Mouse (Mus musculus) heart, postnatal 0 days (tissue): ENCODE measurements around the gene Vdr. TPM values are rescaled to one million over a fixed set of nuclear protein-coding genes. Genes with fewer than 3 reads are reported as not detected.
A peak's percentile ranks its signal among the peaks of the same experiment; 100 is the strongest.

Experiments
- ATAC-seq: fragments of 200-750 bp; cut with Nextera tagmentation; 2 replicates; pipeline ENCODE4 v1.8.0; 2017; ENCODE audit warnings: low read depth, moderate number of reproducible peaks, moderate library complexity; ENCODE audit not compliant: insufficient read depth
- DNase-seq: peaks from one replicate; pipeline ENCODE4 v3.0.0-alpha.2; 2016; ENCODE audit warnings: low spot score
- H3K27ac ChIP-seq: fragments of 300-500 bp; sonication (generic); 2 replicates; pipeline ENCODE4 v1.5.1; 2014; ENCODE audit warnings: low read depth, mild to moderate bottlenecking
- H3K27me3 ChIP-seq: fragments of 300-500 bp; sonication (generic); 2 replicates; pipeline ENCODE4 v1.6.1; 2014; ENCODE audit warnings: low read length, mixed read lengths; ENCODE audit not compliant: control insufficient read depth, insufficient read depth
- H3K36me3 ChIP-seq: fragments of 300-500 bp; sonication (generic); replicated peaks from 2 replicates; pipeline ENCODE4 v1.6.1; 2014; ENCODE audit warnings: low read length, mixed read lengths; ENCODE audit not compliant: control insufficient read depth, insufficient read depth
- H3K4me1 ChIP-seq: fragments of 300-500 bp; sonication (generic); 2 replicates; pipeline ENCODE4 v1.6.1; 2014; ENCODE audit warnings: antibody characterized with exemption; ENCODE audit not compliant: control insufficient read depth, insufficient read depth
- H3K4me2 ChIP-seq: fragments of 300-500 bp; sonication (generic); 2 replicates; pipeline ENCODE4 v1.6.1; 2014; ENCODE audit warnings: low read depth, mild to moderate bottlenecking, low read length, moderate library complexity
- H3K4me3 ChIP-seq: fragments of 300-500 bp; sonication (generic); 2 replicates; pipeline ENCODE4 v1.5.1; 2014; ENCODE audit warnings: low read depth, low read length
- H3K9ac ChIP-seq: fragments of 300-500 bp; sonication (generic); replicated peaks from 2 replicates; pipeline ENCODE4 v1.6.1; 2014; ENCODE audit warnings: low read depth, low read length, mixed read lengths
- H3K9me3 ChIP-seq: fragments of 300-500 bp; sonication (generic); replicated peaks from 2 replicates; pipeline ENCODE4 v1.6.1; 2016; ENCODE audit warnings: low read length; ENCODE audit not compliant: control insufficient read depth
- CTCF ChIP-seq: IDR thresholded peaks from 2 replicates; pipeline ENCODE4 v1.5.1; 2016; ENCODE audit warnings: antibody characterized with exemption, control low read depth, low read depth
- EP300 ChIP-seq: IDR thresholded peaks from 2 replicates; pipeline ENCODE4 v1.6.1; 2016; ENCODE audit warnings: antibody characterized with exemption, low read depth
- WGBS: fragments of 180-500 bp; shearing (Covaris S2); extraction: QIAGEN DNeasy Blood & Tissue Kit; methylation state at CpG from one replicate; pipeline ENCODE4 v1.1.7; 2014; 5-methylcytosine and 5-hydroxymethylcytosine counted together
- polyA plus RNA-seq: library from polyadenylated mRNA; unstranded; fragments of >200 nt; fragmentation: Nextera tagmentation; extraction: Ambion mirVana; gene quantifications from 2 replicates; pipeline ENCODE4 v1.2.1, GENCODE M21; 2015
- total RNA-seq: library from RNA; depleted of rRNA; stranded (reverse); fragments of >200 nt; gene quantifications from 2 replicates; pipeline ENCODE4 v1.2.3, GENCODE M21; 2014; ENCODE audit warnings: low replicate concordance

Gene Vdr
- total and polyA plus RNA-seq, 2 experiments from 2014 or later = 0.15 to 2.6 TPM

- H3K9ac ChIP-seq = no peak overlapping the region
- H3K9me3 ChIP-seq = no peaks in the 10 kb centered on the region
- H3K4me2 ChIP-seq = no peak overlapping the region
- DNase-seq (no peak), ATAC-seq (no peak)
- WGBS = 72% methylated on average over 9 of the region's 9 CpGs
- TF ChIP-seq EP300 (no peak), CTCF (no peak)
- peaks cover 7% of the 10 kb centered on the region; the same call in 1 of the 2 replicates for H3K4me1 ChIP-seq
- H3K4me3 ChIP-seq = no peak overlapping the region
- H3K36me3 ChIP-seq = no peaks in the 10 kb centered on the region
- 0 out of 2 replicates have a peak, but pooled peaks cover 4% of the 10 kb centered on the region for H3K27me3 ChIP-seq
- H3K27ac ChIP-seq = no peak overlapping the region
These were observed 30.0 kb downstream of the Vdr start for GRCm38 (mm10) chr15:97880441-97880840.

DNA sequence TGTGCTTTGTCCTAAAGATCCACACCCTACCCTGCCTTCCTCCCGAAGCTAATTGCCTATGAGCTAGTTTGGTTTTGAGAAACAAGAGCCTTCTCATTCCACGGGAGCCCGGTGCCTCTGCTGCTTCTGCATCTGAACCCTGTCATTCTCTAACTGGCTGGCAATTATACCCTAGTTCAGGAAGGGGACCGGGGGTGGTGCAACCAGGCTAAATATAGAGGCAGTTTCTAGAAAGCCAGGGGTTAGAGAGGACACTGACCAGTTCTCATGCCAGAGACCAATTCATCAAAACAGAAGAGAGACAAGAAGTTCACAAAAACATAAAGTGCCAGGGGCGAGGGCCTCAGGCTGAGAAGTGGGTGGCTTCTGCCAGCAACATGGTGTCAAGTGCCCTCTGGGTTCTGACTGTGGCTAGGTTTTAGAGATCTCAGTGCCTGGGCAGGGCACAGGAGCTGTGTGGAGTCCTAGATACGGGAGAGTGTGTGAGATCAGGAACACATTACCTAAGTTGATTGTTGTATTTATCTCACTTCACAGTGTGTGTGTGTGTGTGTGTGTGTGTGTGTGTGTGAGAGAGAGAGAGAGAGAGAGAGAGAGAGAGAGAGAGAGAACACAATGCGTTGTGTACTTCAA is 31.6 kb downstream of the Vdr start:
- Histone ChIP-seq H3K9me3 (no peaks in the 10 kb centered on the region), H3K27me3 (0 out of 2 replicates have a peak, but pooled peaks cover 4% of the 10 kb centered on the region), H3K9ac (no peak overlapping the region), H3K4me1 (peaks cover 7% of the 10 kb centered on the region; the same call in 1 of the 2 replicates), H3K36me3 (no peaks in the 10 kb centered on the region), H3K4me2 (no peak overlapping the region), H3K4me3 (no peak overlapping the region), H3K27ac (peak overlapping the region; percentile 81)
- peak; percentile 51 for DNase-seq
- WGBS = 28% methylated on average over 7 of the region's 7 CpGs
- peak; percentile 84 for ATAC-seq
- TF ChIP-seq EP300 (no peak), CTCF (no peak)

- no peak for ATAC-seq
- H3K9me3 ChIP-seq = no peaks in the 10 kb centered on the region
- H3K27ac ChIP-seq = no peak overlapping the region
- H3K4me1 ChIP-seq = peaks cover 7% of the 10 kb centered on the region; the same call in 1 of the 2 replicates
- 0 out of 2 replicates have a peak, but pooled peaks cover 4% of the 10 kb centered on the region for H3K27me3 ChIP-seq
- no peaks in the 10 kb centered on the region for H3K36me3 ChIP-seq
- H3K4me2 ChIP-seq = no peak overlapping the region
- H3K4me3 ChIP-seq = no peak overlapping the region
- no peak for DNase-seq
- no peak overlapping the region for H3K9ac ChIP-seq
- 80% methylated on average over 8 of the region's 8 CpGs for WGBS
- TF ChIP-seq EP300 = no peak
- TF ChIP-seq CTCF = no peak
These were observed 34.6 kb downstream of the Vdr start for GRCm38 (mm10) chr15:97875784-97876183.

DNA sequence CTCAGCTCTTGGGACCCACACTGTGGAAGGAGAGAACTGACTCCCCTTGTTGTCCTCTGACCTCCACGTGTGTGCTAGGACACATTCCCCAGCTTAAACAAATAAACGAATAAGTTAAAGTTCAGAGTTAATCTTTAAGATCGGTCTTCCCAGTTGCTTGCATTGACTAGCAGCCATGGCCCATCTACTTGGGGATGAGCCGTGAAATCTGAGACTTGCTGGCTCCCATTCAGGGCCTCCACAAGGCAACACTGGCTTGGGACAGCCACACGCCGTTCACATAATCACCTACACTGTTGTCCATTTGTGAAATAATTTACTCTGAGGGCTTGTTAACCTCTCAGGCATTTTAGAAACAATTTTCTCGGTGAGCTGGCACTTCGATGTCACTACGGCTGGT is 36.7 kb downstream of the Vdr start:
- 0 out of 2 replicates have a peak, but pooled peaks cover 4% of the 10 kb centered on the region for H3K27me3 ChIP-seq
- H3K27ac ChIP-seq = no peak overlapping the region
- ATAC-seq (no peak), DNase-seq (no peak)
- H3K36me3 ChIP-seq = no peaks in the 10 kb centered on the region
- WGBS = 71% methylated on average over 9 of the region's 9 CpGs
- TF ChIP-seq CTCF = no peak
- no peak for TF ChIP-seq EP300
- H3K4me1 ChIP-seq = peaks cover 7% of the 10 kb centered on the region; the same call in 1 of the 2 replicates
- no peak overlapping the region for H3K4me2 ChIP-seq
- no peak overlapping the region for H3K9ac ChIP-seq
- H3K9me3 ChIP-seq = no peaks in the 10 kb centered on the region
- H3K4me3 ChIP-seq = no peak overlapping the region

- DNase-seq (no peak), ATAC-seq (no peak)
- H3K36me3 ChIP-seq = no peaks in the 10 kb centered on the region
- no peak overlapping the region for H3K4me3 ChIP-seq
- H3K4me1 ChIP-seq = no peaks in the 10 kb centered on the region
- no peaks in the 10 kb centered on the region for H3K9me3 ChIP-seq
- no peak overlapping the region for H3K27ac ChIP-seq
- WGBS = 91% methylated on average over 8 of the region's 8 CpGs
- no peak for TF ChIP-seq EP300
- no peak overlapping the region for H3K9ac ChIP-seq
- 0 out of 2 replicates have a peak, but pooled peaks cover 4% of the 10 kb centered on the region for H3K27me3 ChIP-seq
- no peak overlapping the region for H3K4me2 ChIP-seq
These were observed 38.3 kb downstream of the Vdr start for GRCm38 (mm10) chr15:97872161-97872560.
